Mouse (Mus musculus) right cerebral cortex, postnatal 36 days (tissue): ENCODE measurements around the gene Lgalsl.

Source experiments
- DNase-seq, 2 experiments: peaks; one replicate each; pipeline ENCODE4 v3.0.0; 2022; ENCODE audit warnings: low spot score in 2 of 2, mixed read lengths in 1 of 2

Gene Lgalsl

DNA sequence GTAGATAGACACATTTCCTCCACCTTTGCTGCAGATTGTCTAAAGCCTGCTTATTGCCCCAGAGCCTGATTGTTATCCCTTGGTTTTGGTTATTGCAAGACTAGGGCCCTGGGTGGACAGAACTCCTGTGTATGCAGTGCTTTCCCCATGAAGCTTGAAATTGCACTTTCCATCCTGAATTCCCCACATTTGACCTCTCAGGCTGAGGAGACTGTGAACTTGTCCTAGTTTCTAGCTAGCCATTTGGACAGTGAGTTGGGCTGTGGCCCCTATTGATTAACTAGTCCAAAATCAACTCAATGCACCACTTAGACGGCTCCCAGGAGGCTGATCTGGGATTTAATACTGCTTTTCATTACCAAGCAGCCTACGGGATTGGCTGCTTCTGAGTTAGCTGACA lies 6.9 kb downstream of the Lgalsl start:
- no peak for DNase-seq

GRCm38 (mm10) chr11:20823301-20823700 lies 7.6 kb downstream of the Lgalsl start:
- DNase-seq = no peak

DNA sequence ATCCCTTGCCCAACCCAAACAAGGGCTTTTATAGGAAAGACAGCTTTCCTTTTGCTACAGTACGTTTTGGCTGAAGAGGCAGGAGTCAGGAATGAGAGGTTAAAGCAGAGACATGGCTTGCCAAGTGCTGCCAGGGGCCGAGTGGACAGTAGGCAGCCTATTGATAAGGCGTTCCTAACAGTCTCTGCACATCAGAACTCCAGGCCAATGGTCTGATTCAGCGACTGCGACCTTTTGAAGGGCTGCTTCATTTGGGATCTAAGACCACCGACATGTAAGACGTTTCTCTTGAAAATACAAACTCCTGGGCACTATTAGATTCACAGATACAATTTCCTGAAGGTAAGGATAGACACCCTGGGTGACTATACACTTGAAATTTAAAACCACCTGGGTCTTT lies 9.5 kb downstream of the Lgalsl start:
- no peak for DNase-seq

GRCm38 (mm10) chr11:20813901-20814523 lies 16.8 kb downstream of the Lgalsl start:
- no peak for DNase-seq

GRCm38 (mm10) chr11:20812153-20812887 lies 18.5 kb downstream of the Lgalsl start:
- no peak for DNase-seq

DNA sequence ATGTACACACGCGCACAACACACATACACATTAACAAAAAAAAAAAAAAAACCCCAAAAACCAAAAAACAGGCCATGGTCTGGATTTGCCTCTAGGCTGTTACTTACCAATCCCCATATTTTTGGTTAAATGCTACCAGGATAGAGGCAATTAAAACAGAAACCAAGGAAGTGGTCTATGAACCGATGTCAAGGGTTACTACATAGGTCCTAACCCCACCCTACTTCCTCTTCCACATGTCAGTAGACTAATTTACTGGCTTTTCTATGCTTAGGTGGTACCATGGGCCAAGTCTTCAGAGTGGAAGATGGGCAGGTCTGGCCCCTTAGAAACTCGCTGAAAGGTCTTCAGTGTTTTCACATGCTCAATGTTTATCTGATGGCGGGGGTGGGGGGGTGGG lies 24.2 kb downstream of the Lgalsl start:
- DNase-seq = no peak

DNA sequence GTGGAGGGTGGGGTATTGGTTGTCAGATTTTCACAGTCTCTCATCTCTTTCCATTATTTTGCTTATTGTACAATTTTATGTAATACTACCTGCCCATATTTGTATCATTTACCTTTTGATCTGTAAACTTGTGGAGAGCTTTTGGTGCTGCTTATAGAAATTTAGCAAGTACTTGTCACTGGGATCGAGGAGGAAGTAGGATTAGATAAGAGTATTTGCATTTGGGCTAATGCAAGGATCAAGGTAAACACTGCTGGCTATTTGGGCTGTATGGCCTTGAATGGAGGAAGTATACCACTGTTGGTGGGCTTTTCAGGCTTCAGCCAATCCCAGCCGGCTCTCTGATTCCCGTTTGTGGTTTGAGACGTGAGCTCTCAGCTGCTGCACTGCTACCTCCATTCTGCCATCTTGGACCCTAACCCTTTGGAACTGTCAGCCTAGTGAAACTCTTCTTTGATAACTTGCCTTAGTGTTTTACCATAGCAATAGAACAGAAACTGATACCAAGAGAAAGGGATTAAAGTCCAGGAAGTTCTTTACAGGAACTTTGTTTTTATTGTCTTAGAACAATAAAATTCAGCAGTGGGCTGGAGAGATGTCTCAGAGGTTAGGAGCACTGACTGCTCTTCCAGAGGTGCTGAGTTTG lies 25.1 kb downstream of the Lgalsl start:
- no peak for DNase-seq

- DNase-seq = no peak
These were observed 26.4 kb downstream of the Lgalsl start for GRCm38 (mm10) chr11:20804416-20804815.

DNA sequence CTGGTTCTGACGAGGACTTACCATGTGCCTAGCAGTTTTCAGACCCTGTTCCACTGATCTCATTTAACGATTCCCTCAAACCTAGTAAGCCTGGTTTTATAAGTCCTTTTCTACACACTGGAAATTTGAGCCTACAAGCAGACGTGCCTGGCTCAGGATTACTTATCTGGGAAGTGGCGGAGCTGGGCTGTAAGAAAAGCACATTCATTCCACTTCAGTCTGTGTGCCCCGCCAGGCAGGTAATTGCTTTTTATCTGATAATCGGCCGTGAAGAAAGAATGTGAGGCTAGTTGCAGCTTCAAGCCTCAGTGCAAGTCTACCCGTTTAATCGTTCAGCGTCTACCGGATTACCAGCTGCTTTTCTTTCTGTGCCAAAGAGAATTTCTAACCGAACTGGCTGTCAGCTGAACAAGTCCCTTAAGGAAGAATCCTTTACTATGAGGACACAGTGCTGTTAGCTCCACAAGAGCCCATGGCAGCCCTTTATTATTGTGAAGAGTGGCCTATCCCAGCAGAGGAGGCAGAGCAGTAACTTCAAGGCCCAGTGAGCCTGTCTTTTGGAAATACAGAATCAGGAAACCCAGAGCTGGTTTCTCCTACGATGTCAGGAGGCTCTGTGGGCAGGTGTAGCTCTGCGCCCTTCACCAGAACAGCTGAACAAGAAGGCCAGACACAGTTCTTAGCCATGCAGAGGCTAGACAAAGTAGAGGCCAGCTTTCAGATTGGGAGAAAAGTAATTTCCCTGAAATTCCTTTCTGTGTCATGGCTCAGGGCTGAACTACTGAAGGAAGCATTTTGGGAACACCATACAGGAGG lies 30.4 kb downstream of the Lgalsl start:
- DNase-seq = no peak

GRCm38 (mm10) chr11:20797841-20798240 lies 33.0 kb downstream of the Lgalsl start:
- no peak for DNase-seq

GRCm38 (mm10) chr11:20795466-20795865 lies 35.4 kb downstream of the Lgalsl start:
- no peak for DNase-seq

DNA sequence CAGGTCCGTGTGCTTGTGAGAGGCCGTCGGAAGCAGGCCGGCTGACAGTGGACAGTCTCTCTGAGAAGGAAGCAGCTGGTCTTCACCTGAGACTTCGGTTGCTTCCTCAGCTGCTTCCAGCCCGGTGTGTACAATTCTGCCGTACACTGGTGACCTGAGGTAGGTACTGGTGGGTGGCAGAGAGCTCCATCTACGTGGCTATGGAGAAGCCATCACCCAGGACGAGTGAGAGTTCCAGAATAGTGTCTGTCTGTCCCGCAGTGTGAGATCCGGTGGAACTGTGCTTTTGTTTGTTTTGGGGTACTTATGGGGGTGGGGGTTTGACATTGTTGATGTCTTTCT lies 36.0 kb downstream of the Lgalsl start:
- DNase-seq = no peak

DNA sequence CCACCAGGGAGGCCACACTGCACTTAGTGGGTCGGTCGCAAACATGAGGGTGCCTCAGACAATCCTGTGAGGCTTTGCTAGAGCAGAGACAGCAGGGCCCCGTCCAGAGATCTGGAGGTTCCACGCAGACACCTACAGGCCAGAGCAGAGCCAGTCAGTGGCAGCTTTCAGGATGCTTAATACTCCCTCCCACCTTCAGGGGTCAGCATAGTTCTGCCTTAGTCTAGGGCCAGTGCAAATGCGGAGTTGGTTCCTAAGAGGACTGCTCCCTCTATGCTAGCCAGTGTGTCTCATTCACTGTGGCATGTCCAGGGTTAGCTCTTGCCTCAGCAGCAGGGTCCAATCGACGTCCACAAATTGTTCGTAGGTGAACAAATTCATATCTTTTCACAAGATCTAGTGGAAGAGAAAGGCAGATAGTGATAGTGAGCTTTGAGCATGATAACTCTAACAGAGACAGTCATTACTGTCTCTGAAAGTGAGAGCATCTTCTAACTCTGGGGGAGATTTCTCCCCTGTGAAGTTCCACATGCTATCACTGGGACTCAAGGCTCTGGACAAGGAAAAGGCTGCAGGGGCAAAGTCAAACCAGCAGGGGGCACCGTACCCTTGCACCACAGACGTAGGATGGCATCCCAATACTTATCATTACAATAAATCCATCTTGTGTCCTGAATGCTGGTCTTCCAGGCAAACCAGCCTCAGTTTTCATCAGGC lies 36.5 kb downstream of the Lgalsl start:
- peak; percentile 73 to 82 for DNase-seq

GRCm38 (mm10) chr11:20793676-20794075 lies 37.2 kb downstream of the Lgalsl start:
- no peak for DNase-seq

- DNase-seq = no peak
These were observed 38.2 kb downstream of the Lgalsl start for GRCm38 (mm10) chr11:20792667-20793066.

- no peak for DNase-seq
These were observed 39.5 kb downstream of the Lgalsl start for GRCm38 (mm10) chr11:20791334-20791733.

DNA sequence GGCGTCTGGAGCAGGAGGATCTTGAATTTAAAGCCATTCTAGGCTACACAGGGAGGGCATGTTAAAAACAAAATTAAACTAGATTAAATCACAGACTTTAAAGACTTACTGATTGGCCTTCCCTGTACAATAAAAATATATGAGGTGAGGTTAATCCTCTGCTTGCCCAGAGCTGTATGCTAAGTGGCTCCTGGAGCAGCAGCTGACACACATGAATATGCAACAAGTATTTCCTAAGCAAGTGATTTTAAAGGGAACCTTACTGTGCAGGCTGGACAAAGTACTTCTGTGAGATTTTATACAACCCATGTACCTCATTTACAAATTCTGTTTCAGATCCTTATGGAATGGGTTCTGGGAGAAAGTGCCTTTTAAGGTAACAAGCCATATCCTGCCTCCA lies 41.8 kb downstream of the Lgalsl start:
- no peak for DNase-seq

DNA sequence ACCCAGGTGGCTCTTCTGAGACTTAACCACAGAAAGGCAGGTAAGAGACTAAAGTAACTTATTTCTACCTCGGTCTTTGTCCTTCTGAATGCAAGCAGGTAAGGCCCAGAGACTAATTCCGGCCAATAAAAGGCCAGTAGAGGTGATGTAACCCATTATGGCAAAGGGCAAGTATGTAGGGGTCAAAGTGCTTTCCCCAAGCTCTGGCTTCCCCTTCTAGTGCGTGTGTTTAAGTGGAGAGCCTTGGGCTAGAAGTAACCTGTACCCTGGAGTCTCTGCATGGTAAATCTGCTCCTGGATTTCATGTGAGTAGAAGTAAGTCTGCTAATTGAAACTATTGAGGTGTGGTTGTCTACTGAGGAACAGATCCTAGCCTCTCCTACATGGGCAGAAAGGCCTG lies 42.8 kb downstream of the Lgalsl start:
- DNase-seq = no peak

GRCm38 (mm10) chr11:20786191-20786590 lies 44.7 kb downstream of the Lgalsl start:
- DNase-seq = no peak

DNA sequence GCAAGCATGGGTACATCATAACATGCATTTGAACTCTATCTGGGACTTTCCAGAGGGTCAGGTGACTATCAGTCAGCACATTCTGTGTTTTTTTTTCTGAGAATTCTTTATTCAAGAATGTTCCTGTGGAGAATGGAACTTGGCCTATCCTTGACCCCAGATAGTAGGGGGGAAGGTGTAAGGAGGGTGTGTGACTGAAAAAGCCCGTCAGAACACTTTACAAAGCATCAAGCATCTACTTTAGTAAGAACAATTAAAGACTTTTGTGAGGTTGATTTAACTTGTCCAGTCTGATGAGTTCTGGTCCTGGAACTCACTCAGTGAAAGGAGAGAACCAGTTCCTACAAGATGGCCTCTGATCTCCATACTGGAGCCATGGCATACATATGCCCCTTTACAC lies 45.7 kb downstream of the Lgalsl start:
- no peak for DNase-seq

DNA sequence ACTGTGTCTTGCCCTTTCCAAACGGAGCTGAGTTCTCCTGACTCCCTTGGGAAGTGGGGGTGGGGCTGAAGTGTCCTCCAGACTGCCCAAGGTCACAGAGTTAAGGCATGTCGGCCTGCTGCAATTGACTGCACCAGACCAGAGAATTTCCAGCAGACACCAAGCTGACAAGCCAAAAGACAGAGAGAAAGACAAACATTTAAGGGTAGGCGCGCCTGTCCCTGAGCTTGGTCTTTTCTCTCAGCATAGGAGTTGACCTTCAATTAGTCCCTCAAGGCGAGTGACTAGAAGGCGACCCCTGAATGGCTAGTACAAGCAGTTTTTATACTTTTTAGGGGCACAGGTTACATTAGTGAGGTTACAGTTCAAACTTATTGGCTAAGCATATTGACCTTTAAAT lies 46.1 kb downstream of the Lgalsl start:
- DNase-seq = no peak

DNA sequence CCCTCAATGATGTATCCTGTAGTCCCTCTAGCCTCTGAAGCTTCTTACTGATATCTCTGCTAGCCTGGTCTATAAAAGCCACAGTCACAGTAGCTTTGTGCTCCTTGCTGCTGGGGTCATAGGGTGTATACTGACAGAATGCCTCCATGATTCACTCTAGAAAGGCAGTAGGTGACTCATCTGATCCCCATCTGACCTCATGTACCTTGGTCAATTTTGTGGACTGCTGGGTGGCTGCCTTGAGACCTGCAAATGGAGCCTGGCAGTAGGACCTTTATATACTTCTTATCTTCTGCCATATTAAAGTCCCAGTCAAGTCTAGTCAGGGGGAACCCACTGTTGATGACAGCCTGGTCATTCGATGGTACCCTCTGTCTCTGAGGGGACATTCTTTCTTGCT lies 47.4 kb downstream of the Lgalsl start:
- DNase-seq = no peak
